In genomic region chr3:58413671-58414070, GRCm38 (mm10) we compare ENCODE assay signal across 8 mouse cellular contexts. TPM values are rescaled to one million over a fixed set of nuclear protein-coding genes. Genes with fewer than 3 reads are reported as not detected.
DNase-seq lines count a peak whose midpoint lies in the region; ATAC-seq and TF ChIP-seq lines count a peak whose summit lies in the region.

No protein-coding gene starts in this region.

- peak overlapping the region; percentile 86 to 100; a peak in 3 of 4 replicates for H3K27ac ChIP-seq in heart, embryonic 14.5 days (replicated peaks in 1 of 2; ENCODE audit: control insufficient read depth in 1 of 2, insufficient read depth in 1 of 2, low read depth in 2 of 2, low read length in 2 of 2)
- peak overlapping the region; percentile 69 for H3K27ac ChIP-seq in ES-Bruce4 (ENCODE audit: insufficient read depth, low read length)
- H3K27ac ChIP-seq in forebrain, postnatal 0 days (ENCODE audit: low read depth, low read length): no peak overlapping the region
- H3K27ac ChIP-seq in midbrain, embryonic 10.5 days (replicated peaks): peak overlapping the region; percentile 93; the same call in 1 of the 2 replicates

- intact Hi-C loops in heart, postnatal 14 days (cut with DNase I): loop anchor here (2.0 to 10.0 kb wide), 6 partner anchors 41 to 569 kb away; partner anchors contain the start of genes Pfn2 and Siah2

- TF ChIP-seq POLR2A in ES-Bruce4 (IDR thresholded peaks at IDR 0.05; ENCODE audit: insufficient read depth, low read length): no peak

- peak overlapping the region; percentile 61 for H3K4me2 ChIP-seq in heart, embryonic 14.5 days (ENCODE audit: low read length)
- peak overlapping the region; percentile 97 for H3K4me2 ChIP-seq in forebrain, postnatal 0 days (ENCODE audit: low read depth)

- DNase-seq in heart, postnatal 14 days: no peak
- DNase-seq in forebrain, postnatal 0 days: no peak
- no peak for DNase-seq in midbrain, embryonic 10.5 days (ENCODE audit: low spot score)
- DNase-seq in cerebellum, postnatal 36 days: no peak
- DNase-seq in spleen, postnatal 10 days (ENCODE audit: low spot score in 2 of 2): no peak
- no peak for DNase-seq in urinary bladder, postnatal 4 days (ENCODE audit: low spot score in 2 of 2)

- no peak for ATAC-seq in heart, embryonic 14.5 days (ENCODE audit: insufficient number of reproducible peaks, insufficient read depth, low FRiP score, low read depth)
- no peak for ATAC-seq in forebrain, postnatal 0 days

- H3K4me1 ChIP-seq in heart, embryonic 14.5 days (ENCODE audit: control insufficient read depth in 2 of 2, insufficient read depth in 2 of 2, low read length in 2 of 2): 0 out of 4 replicates have a peak, but pooled peaks cover 0 to 4% of the 10 kb centered on the region in 2 experiments
- H3K4me1 ChIP-seq in ES-Bruce4 (ENCODE audit: control insufficient read depth, insufficient read depth, low read length): no peaks in the 10 kb centered on the region
- H3K4me1 ChIP-seq in forebrain, postnatal 0 days (ENCODE audit: insufficient read depth): no peaks in the 10 kb centered on the region; the same call in 1 of the 2 replicates
- peaks cover 21% of the 10 kb centered on the region for H3K4me1 ChIP-seq in midbrain, embryonic 10.5 days

- WGBS in heart, embryonic 14.5 days: 33% methylated on average over 5 of the region's 5 CpGs
- 34% methylated on average over 5 of the region's 5 CpGs for whole genome bisulfite sequencing in forebrain, postnatal 0 days
- WGBS in midbrain, embryonic 10.5 days: 58% methylated on average over 5 of the region's 5 CpGs

- H3K4me3 ChIP-seq in heart, embryonic 14.5 days (ENCODE audit: control insufficient read depth in 1 of 2, insufficient read depth in 1 of 2, low read depth in 1 of 2, low read length in 2 of 2): peak overlapping the region in 1 of 2 experiments; percentile 58; a peak in 3 of 4 replicates
- no peak overlapping the region for H3K4me3 ChIP-seq in ES-Bruce4 (ENCODE audit: low read depth, low read length)
- H3K4me3 ChIP-seq in forebrain, postnatal 0 days (ENCODE audit: low read depth, low read length): peak overlapping the region; percentile 91
- H3K4me3 ChIP-seq in midbrain, embryonic 10.5 days: peak overlapping the region; percentile 72

- TF ChIP-seq CTCF in ES-Bruce4 (IDR thresholded peaks at IDR 0.05; ENCODE audit: low read depth, low read length): no peak
- no peak for TF ChIP-seq CTCF in forebrain, postnatal 0 days (IDR thresholded peaks at IDR 0.05; ENCODE audit: low read depth)

- H3K9me3 ChIP-seq in heart, embryonic 14.5 days (ENCODE audit: control insufficient read depth, low read length): no peaks in the 10 kb centered on the region
- no peaks in the 10 kb centered on the region for H3K9me3 ChIP-seq in ES-Bruce4 (replicated peaks; ENCODE audit: control insufficient read depth, insufficient read depth, low read length, poor library complexity, severe bottlenecking)
- no peaks in the 10 kb centered on the region for H3K9me3 ChIP-seq in forebrain, postnatal 0 days (ENCODE audit: low read length)
- H3K9me3 ChIP-seq in midbrain, embryonic 10.5 days (replicated peaks): no peaks in the 10 kb centered on the region

- no peak for TF ChIP-seq EP300 in ES-Bruce4 (IDR thresholded peaks at IDR 0.05; ENCODE audit: insufficient read depth, low read depth, low read length)

- peaks cover 12% of the 10 kb centered on the region for H3K36me3 ChIP-seq in heart, embryonic 14.5 days (ENCODE audit: control insufficient read depth, insufficient read depth, low read length)
- no peaks in the 10 kb centered on the region for H3K36me3 ChIP-seq in ES-Bruce4 (ENCODE audit: control insufficient read depth, insufficient read depth, low read length, poor library complexity, severe bottlenecking)
- H3K36me3 ChIP-seq in forebrain, postnatal 0 days (ENCODE audit: insufficient read depth): no peaks in the 10 kb centered on the region
- peaks cover 5% of the 10 kb centered on the region; the same call in 1 of the 2 replicates for H3K36me3 ChIP-seq in midbrain, embryonic 10.5 days

- H3K27me3 ChIP-seq in heart, embryonic 14.5 days (ENCODE audit: control insufficient read depth, insufficient read depth, low read length): no peaks in the 10 kb centered on the region
- H3K27me3 ChIP-seq in ES-Bruce4 (ENCODE audit: control insufficient read depth, insufficient read depth, low read length, poor library complexity, severe bottlenecking): no peaks in the 10 kb centered on the region
- no peaks in the 10 kb centered on the region for H3K27me3 ChIP-seq in forebrain, postnatal 0 days (ENCODE audit: insufficient read depth, low read length)
- H3K27me3 ChIP-seq in midbrain, embryonic 10.5 days (ENCODE audit: low read depth, poor library complexity, severe bottlenecking): no peaks in the 10 kb centered on the region

- peak overlapping the region; percentile 69 for H3K9ac ChIP-seq in heart, embryonic 14.5 days (ENCODE audit: low read length)
- H3K9ac ChIP-seq in ES-Bruce4 (ENCODE audit: low read depth, poor library complexity, severe bottlenecking): peak overlapping the region; percentile 96
- peak overlapping the region; percentile 90 for H3K9ac ChIP-seq in forebrain, postnatal 0 days

RNA-seq across cellular contexts. Expression of gene Tsc22d2, which starts 0.8 kb away (rescaled TPM):
- polyA plus RNA-seq in heart, embryonic 14.5 days (2014; fragmentation: Nextera tagmentation; extraction: Ambion mirVana): 20.9 and 25.3 TPM in 2 replicates
- total RNA-seq in heart, postnatal 14 days (2021): 10 to 100 TPM; 25.1 to 27.5 TPM
- 29.6 and 33.4 TPM in 2 replicates for polyA plus RNA-seq in ES-Bruce4 (2011; ENCODE audit: insufficient read depth, insufficient read length, low read depth, missing spikeins)
- total RNA-seq in forebrain, postnatal 0 days (2014; rRNA removed): 19.0 and 27.7 TPM in 2 replicates
- polyA plus RNA-seq in forebrain, postnatal 0 days (2015; fragmentation: Nextera tagmentation; extraction: Ambion mirVana): 7.7 and 10.2 TPM in 2 replicates
- 7.0 and 7.4 TPM in 2 replicates for polyA plus RNA-seq in midbrain, embryonic 10.5 days (2016; fragmentation: Nextera tagmentation; extraction: Ambion mirVana)
